Comparison of ENCODE assay signal across 10 mouse cellular contexts in the genomic region with DNA sequence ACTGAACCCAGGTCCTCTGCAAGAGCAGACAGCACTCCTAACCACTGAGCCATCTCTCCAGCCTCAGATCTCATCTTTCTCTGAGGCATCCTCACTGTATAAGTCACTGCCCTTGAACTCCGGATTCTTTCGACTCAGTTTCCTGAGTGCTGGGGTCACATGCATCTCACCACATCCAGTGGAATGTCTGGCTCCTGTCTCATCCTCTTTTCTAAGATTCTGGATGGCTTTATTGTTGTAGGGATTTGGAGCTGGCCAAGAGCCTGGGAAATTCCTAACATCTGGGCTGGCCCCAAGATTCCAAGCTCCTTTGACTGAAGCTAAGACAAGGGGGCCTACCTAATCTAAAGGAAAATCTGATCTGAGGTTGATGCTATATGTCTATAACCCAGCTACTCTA. TPM values are rescaled to one million over a fixed set of nuclear protein-coding genes. Genes with fewer than 3 reads are reported as not detected.
A peak's percentile ranks its signal among the peaks of the same experiment; 100 is the strongest.
DNase-seq lines count a peak whose midpoint lies in the region; TF ChIP-seq lines count a peak whose summit lies in the region.
"Had no signal": no experiment of that assay in that cellular context is flagged by ENCODE, and none has a peak within 500 bp of the region (broad histone marks: within the 10 kb centered on the region; RNA-seq: fewer than 3 reads in every experiment).

No protein-coding gene starts in this region.

- no peak for TF ChIP-seq CTCF in left cerebral cortex, adult 2 months (IDR thresholded peaks at IDR 0.05)
- no peak for TF ChIP-seq CTCF in small intestine, adult 2 months (IDR thresholded peaks at IDR 0.05; ENCODE audit: extremely low read depth, insufficient read length, insufficient replicate concordance, low read depth, low read length)

- no peak for DNase-seq in left cerebral cortex, adult 2 months (ENCODE audit: extremely low spot score in 1 of 2, low spot score in 2 of 2)
- DNase-seq in left cerebral cortex, adult 11 months (ENCODE audit: low spot score) = no peak
- peak; percentile 40 for DNase-seq in gastrocnemius, postnatal 14 days
- peak; percentile 25 to 35 for DNase-seq in kidney, adult 8-10 months
- no peak for DNase-seq in left cerebral cortex, adult 8-10 months (ENCODE audit: low spot score in 2 of 2)
- no peak for DNase-seq in midbrain, embryonic 10.5 days (ENCODE audit: low spot score)
- DNase-seq in layer of hippocampus, adult 9-11 months = no peak
- DNase-seq: cerebellum, adult 9-10 months; left cerebral cortex, postnatal 4 days had no signal

- H3K27me3 ChIP-seq in small intestine, adult 2 months (ENCODE audit: control insufficient read depth, insufficient read depth, low read length) = no peaks in the 10 kb centered on the region
- no peaks in the 10 kb centered on the region for H3K27me3 ChIP-seq in midbrain, embryonic 10.5 days (ENCODE audit: low read depth, poor library complexity, severe bottlenecking)

- H3K9me3 ChIP-seq in midbrain, embryonic 10.5 days (replicated peaks) = peaks cover 2% of the 10 kb centered on the region; the same call in 1 of the 2 replicates

- TF ChIP-seq POLR2A in small intestine, adult 2 months (IDR thresholded peaks at IDR 0.05; ENCODE audit: low read depth, low read length) = no peak

- H3K4me1 ChIP-seq in small intestine, adult 2 months (ENCODE audit: control insufficient read depth, insufficient read depth, insufficient read length, low read length) = no peaks in the 10 kb centered on the region
- H3K4me1 ChIP-seq in midbrain, embryonic 10.5 days = peaks cover 6% of the 10 kb centered on the region

- peak overlapping the region; percentile 69; the same call in 1 of the 2 replicates for H3K27ac ChIP-seq in left cerebral cortex, adult 2 months
- peak overlapping the region; percentile 8; the same call in 1 of the 2 replicates for H3K27ac ChIP-seq in small intestine, adult 2 months (ENCODE audit: insufficient read depth, low read depth, low read length)
- no peak overlapping the region for H3K27ac ChIP-seq in midbrain, embryonic 10.5 days (replicated peaks)

- 67% methylated on average over 2 of the region's 2 CpGs for WGBS in small intestine, adult 2 months
- WGBS in midbrain, embryonic 10.5 days = 88% methylated on average over 2 of the region's 2 CpGs

- no peak overlapping the region for H3K4me3 ChIP-seq in left cerebral cortex, adult 2 months
- H3K4me3 ChIP-seq in small intestine, adult 2 months (ENCODE audit: low read depth, low read length) = no peak overlapping the region
- no peak overlapping the region for H3K4me3 ChIP-seq in midbrain, embryonic 10.5 days

- H3K36me3 ChIP-seq in small intestine, adult 2 months (ENCODE audit: control insufficient read depth, insufficient read depth, low read length) = no peaks in the 10 kb centered on the region
- no peaks in the 10 kb centered on the region for H3K36me3 ChIP-seq in midbrain, embryonic 10.5 days

- intact Hi-C loops in left cerebral cortex, adult 2 months (cut with DNase I) = no loop called here
- intact Hi-C loops in gastrocnemius, postnatal 14 days (cut with DNase I; ENCODE audit: low total_unique reads) = no loop called here

RNA-seq across cellular contexts. Expression of a gene that starts 5.8 kb away (rescaled TPM):
- total RNA-seq in left cerebral cortex, adult 2 months (2021) = 10 to 100 TPM; 40.7 to 42.8 TPM
- total RNA-seq in gastrocnemius, postnatal 14 days (2021) = 10 to 100 TPM; 41.8 to 48.2 TPM
- polyA plus RNA-seq in small intestine, adult 2 months (2012; rRNA removed) = 7.5 and 15.8 TPM in 2 replicates
- total RNA-seq in left cerebral cortex, adult 8-10 months (2022) = 10 to 100 TPM; 40.1 to 47.7 (median 41.2) TPM
- polyA plus RNA-seq in midbrain, embryonic 10.5 days (2016; fragmentation: Nextera tagmentation; extraction: Ambion mirVana) = 26.6 and 28.8 TPM in 2 replicates

Comparison
In these comparisons a context has a peak if more than half of its experiments do, and no peak if none do; other contexts are left out.
1. DNase-seq: peak in gastrocnemius, postnatal 14 days (single experiment) and kidney, adult 8-10 months (2 of 2); none in left cerebral cortex, adult 2 months (0 of 2), left cerebral cortex, adult 11 months (single experiment), left cerebral cortex, adult 8-10 months (0 of 2), midbrain, embryonic 10.5 days (single experiment) and layer of hippocampus, adult 9-11 months (single experiment).